13 mouse cellular contexts compared by ENCODE assay signal in genomic region chrX:101282813-101283212, GRCm38 (mm10). TPM values are rescaled to one million over a fixed set of nuclear protein-coding genes. Genes with fewer than 3 reads are reported as not detected.
"Had no signal": no experiment of that assay in that cellular context is flagged by ENCODE, and none has a peak within 500 bp of the region (broad histone marks: within the 10 kb centered on the region; RNA-seq: fewer than 3 reads in every experiment).

No protein-coding gene starts in this region.

- DNase-seq: retina, postnatal 1 day; right cerebral cortex, adult 18-20 months; right cerebral cortex, postnatal 14 days; right cerebral cortex, postnatal 25 days; right cerebral cortex, postnatal 4 days; spleen, adult 18-20 months; thymus, adult 18-20 months; thymus, adult 2 months; thymus, postnatal 14 days; thymus, postnatal 25 days; thymus, postnatal 36 days; thymus, postnatal 4 days had no signal

RNA-seq across cellular contexts. Expression of gene Gm20489, which starts 14.0 kb away (rescaled TPM):
- total RNA-seq: neutrophil, adult 5-6 weeks had no signal

RNA-seq across cellular contexts. Expression of gene Nlgn3, which starts 16.2 kb away (rescaled TPM):
- total RNA-seq: neutrophil, adult 5-6 weeks had no signal
